In the genomic region with DNA sequence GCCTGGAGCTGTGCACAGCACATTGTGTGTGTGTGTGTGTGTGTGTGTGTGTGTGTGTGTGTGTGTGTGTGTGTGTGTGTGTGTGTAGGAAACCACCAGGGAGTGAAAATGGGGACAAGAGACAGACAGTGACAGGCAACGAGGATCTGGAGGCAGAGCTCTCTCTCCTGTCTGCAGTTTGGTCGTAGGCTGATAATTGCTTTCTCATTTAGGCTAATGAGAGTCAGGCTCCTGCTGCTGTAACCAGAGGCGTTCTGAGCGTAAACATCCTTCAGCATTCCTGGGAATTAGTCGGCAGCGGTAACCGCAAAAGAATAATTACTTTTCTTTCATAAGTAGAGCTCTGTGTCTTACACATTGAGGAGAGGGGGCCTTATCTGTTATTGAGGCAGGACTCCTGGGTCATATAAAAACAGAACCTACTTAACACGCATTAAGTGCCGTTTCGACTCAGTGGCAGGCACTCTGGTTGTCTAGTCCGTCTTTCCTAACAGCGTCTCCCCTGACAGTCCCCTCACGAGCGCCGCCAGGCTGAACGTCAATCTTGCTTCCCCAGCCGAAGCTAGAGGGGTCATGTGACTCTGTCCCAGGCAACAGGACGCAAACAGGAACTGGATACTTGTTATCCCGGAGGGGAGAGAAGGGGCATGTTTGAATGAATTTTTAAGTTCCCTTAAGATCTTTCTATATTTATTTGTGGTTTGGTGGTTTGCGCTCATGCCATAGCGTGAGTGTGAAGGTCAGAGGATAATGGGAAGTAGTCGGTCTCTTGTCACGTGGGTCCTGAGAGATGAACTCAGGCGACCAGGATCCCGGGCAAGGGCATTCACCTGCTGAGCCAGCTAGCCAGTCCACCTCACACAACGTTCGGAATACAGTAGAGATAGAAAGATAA, we compare ENCODE assay signal across 9 mouse cellular contexts. TPM values are rescaled to one million over a fixed set of nuclear protein-coding genes. Genes with fewer than 3 reads are reported as not detected.
A peak's percentile ranks its signal among the peaks of the same experiment; 100 is the strongest.
DNase-seq lines count a peak whose midpoint lies in the region; ATAC-seq and TF ChIP-seq lines count a peak whose summit lies in the region.
"Had no signal": no experiment of that assay in that cellular context is flagged by ENCODE, and none has a peak within 500 bp of the region (broad histone marks: within the 10 kb centered on the region; RNA-seq: fewer than 3 reads in every experiment).

No protein-coding gene starts in this region.

- no peaks in the 10 kb centered on the region for H3K9me3 ChIP-seq in MEL (replicated peaks; ENCODE audit: insufficient read depth, low read length)
- no peaks in the 10 kb centered on the region for H3K9me3 ChIP-seq in neural tube, embryonic 13.5 days

- peaks cover 0 to 16% of the 10 kb centered on the region in 2 experiments; a peak in 2 of 4 replicates for H3K36me3 ChIP-seq in MEL (ENCODE audit: control insufficient read depth in 1 of 2, insufficient read depth in 2 of 2, low read length in 2 of 2)
- no peaks in the 10 kb centered on the region for H3K36me3 ChIP-seq in heart, adult 2 months (ENCODE audit: control insufficient read depth, insufficient read depth, low read length)
- no peaks in the 10 kb centered on the region for H3K36me3 ChIP-seq in neural tube, embryonic 13.5 days

- TF ChIP-seq EP300 in MEL (IDR thresholded peaks at IDR 0.05; ENCODE audit: low read depth in 1 of 2, low read length in 2 of 2): peak in 1 of 2 experiments; percentile 32; a peak in 1 of 4 replicates
- no peak for TF ChIP-seq EP300 in heart, adult 2 months (IDR thresholded peaks at IDR 0.05; ENCODE audit: insufficient read depth, low read depth, low read length)

- H3K27me3 ChIP-seq in MEL (ENCODE audit: control insufficient read depth in 1 of 2, insufficient read depth in 2 of 2, low read length in 2 of 2): no peaks in the 10 kb centered on the region
- no peaks in the 10 kb centered on the region for H3K27me3 ChIP-seq in heart, adult 2 months (ENCODE audit: control insufficient read depth, insufficient read depth, low read length)
- no peaks in the 10 kb centered on the region for H3K27me3 ChIP-seq in neural tube, embryonic 13.5 days

- H3K27ac ChIP-seq in MEL (ENCODE audit: control insufficient read depth, low read depth, low read length): peak overlapping the region; percentile 73
- peak overlapping the region; percentile 53 for H3K27ac ChIP-seq in heart, adult 2 months
- H3K27ac ChIP-seq in neural tube, embryonic 13.5 days (replicated peaks): peak overlapping the region; percentile 72

- peak; percentile 60 for DNase-seq in 3134 (ENCODE audit: extremely low read depth, insufficient read length, low spot score)
- peak; percentile 92 for DNase-seq in MEL (ENCODE audit: low read depth, low spot score)
- peak; percentile 80 for DNase-seq in embryo, embryonic 11 days
- peak; percentile 73 to 80 for DNase-seq in heart, adult 2 months
- peak; percentile 50 for DNase-seq in kidney, adult 11 months
- peak; percentile 66 for DNase-seq in lung, adult 2 months
- peak; percentile 82 for DNase-seq in yolk sac, embryonic 10.5 days (ENCODE audit: low spot score)

- intact Hi-C loops in heart, adult 2 months (cut with DNase I): loop anchor here (2.0 kb wide), 1 partner anchor 134 kb away; a partner anchor contains a TSS

- H3K4me1 ChIP-seq in MEL (ENCODE audit: control insufficient read depth in 1 of 2, insufficient read depth in 2 of 2, low read length in 2 of 2): peaks cover 14 to 20% of the 10 kb centered on the region in 2 experiments
- peaks cover 3% of the 10 kb centered on the region for H3K4me1 ChIP-seq in heart, adult 2 months (ENCODE audit: control insufficient read depth, insufficient read depth, low read length)
- peaks cover 6% of the 10 kb centered on the region; the same call in 1 of the 2 replicates for H3K4me1 ChIP-seq in lung, adult 2 months (ENCODE audit: control insufficient read depth, insufficient read depth, low read length)
- H3K4me1 ChIP-seq in neural tube, embryonic 13.5 days (replicated peaks): peaks cover 21% of the 10 kb centered on the region

- peak in 1 of 2 experiments; percentile 55; a peak in 2 of 4 replicates for TF ChIP-seq POLR2A in MEL (IDR thresholded peaks at IDR 0.05; ENCODE audit: control insufficient read depth in 1 of 2, insufficient read depth in 1 of 2, low read depth in 1 of 2, low read length in 2 of 2, poor library complexity in 1 of 2)
- peak; percentile 55 for TF ChIP-seq POLR2A in heart, adult 2 months (IDR thresholded peaks at IDR 0.05; ENCODE audit: insufficient read depth, low read depth, low read length)
- no peak for TF ChIP-seq POLR2A in lung, adult 2 months (IDR thresholded peaks at IDR 0.05; ENCODE audit: borderline replicate concordance, extremely low read depth, low read depth, low read length)

- H3K79me2 ChIP-seq in MEL (ENCODE audit: control insufficient read depth, insufficient read depth, low read length, poor library complexity): no peaks in the 10 kb centered on the region; the same call in 1 of the 2 replicates
- no peaks in the 10 kb centered on the region for H3K79me2 ChIP-seq in heart, adult 2 months (replicated peaks; ENCODE audit: control insufficient read depth, insufficient read depth, low read length)

- TF ChIP-seq RAD21 in MEL (IDR thresholded peaks at IDR 0.05; ENCODE audit: low read depth, low read length): no peak

- peak overlapping the region; percentile 70 for H3K9ac ChIP-seq in MEL (ENCODE audit: control insufficient read depth, low read depth, low read length, poor library complexity, severe bottlenecking)
- peak overlapping the region; percentile 68 for H3K9ac ChIP-seq in heart, adult 2 months (ENCODE audit: low read depth, low read length)
- peak overlapping the region; percentile 51 for H3K9ac ChIP-seq in neural tube, embryonic 13.5 days

- H3K4me2 ChIP-seq in neural tube, embryonic 13.5 days: peak overlapping the region; percentile 56

- H3K4me3 ChIP-seq in MEL (ENCODE audit: control insufficient read depth in 1 of 2, insufficient read depth in 1 of 2, low read depth in 2 of 2, low read length in 2 of 2): peak overlapping the region; percentile 61 to 62
- H3K4me3 ChIP-seq in heart, adult 2 months: peak overlapping the region; percentile 58
- peak overlapping the region; percentile 56 for H3K4me3 ChIP-seq in lung, adult 2 months (replicated peaks; ENCODE audit: extremely low read depth, low read depth, low read length)
- peak overlapping the region; percentile 35 for H3K4me3 ChIP-seq in neural tube, embryonic 13.5 days

- WGBS in heart, adult 2 months: under 1% methylated on average over 27 of the region's 27 CpGs
- WGBS in lung, adult 2 months: 1% methylated on average over 27 of the region's 27 CpGs
- WGBS in neural tube, embryonic 13.5 days: 2% methylated on average over 27 of the region's 27 CpGs

- peak in 2 of 3 experiments; percentile 23 to 34; a peak in 4 of 6 replicates for TF ChIP-seq CTCF in MEL (IDR thresholded peaks at IDR 0.05 in 2 of 3, conservative IDR thresholded peaks at IDR 0.05 in 1 of 3; ENCODE audit: control insufficient read depth in 1 of 3, insufficient read depth in 1 of 3, low read depth in 2 of 3, low read length in 3 of 3, poor library complexity in 1 of 3, severe bottlenecking in 1 of 3)
- TF ChIP-seq CTCF in heart, adult 2 months (IDR thresholded peaks at IDR 0.05): peak; percentile 45
- no peak for TF ChIP-seq CTCF in lung, adult 2 months (IDR thresholded peaks at IDR 0.05; ENCODE audit: insufficient read depth, low read length)

- peak; percentile 86 for ATAC-seq in neural tube, embryonic 13.5 days (ENCODE audit: low read depth)

TF ChIP-seq in MEL, 35 proteins besides CTCF, POLR2A, EP300 and RAD21 (continues in another document):
- TF ChIP-seq UBTF (IDR thresholded peaks at IDR 0.05; ENCODE audit: borderline replicate concordance, insufficient read depth, low read depth, low read length) (no peak), MYB (IDR thresholded peaks at IDR 0.05; ENCODE audit: low read depth, low read length) (no peak), GABPA (IDR thresholded peaks at IDR 0.05; ENCODE audit: low read depth, low read length) (no peak), POLR2AphosphoS5 (IDR thresholded peaks at IDR 0.05; ENCODE audit: borderline replicate concordance, low read depth, low read length) (no peak), MXI1 (IDR thresholded peaks at IDR 0.05; ENCODE audit: low read depth, low read length) (peak; percentile 92), MYC (IDR thresholded peaks at IDR 0.05; ENCODE audit: low read depth, low read length) (peak; percentile 76), E2F4 (IDR thresholded peaks at IDR 0.05; ENCODE audit: borderline replicate concordance, low read depth, low read length) (no peak), SMC3 (IDR thresholded peaks at IDR 0.05; ENCODE audit: low read depth, low read length) (no peak), NRF1 (IDR thresholded peaks at IDR 0.05; ENCODE audit: insufficient read depth, low read depth, low read length, poor library complexity, severe bottlenecking) (no peak), MAFK (IDR thresholded peaks at IDR 0.05; ENCODE audit: borderline replicate concordance, low read depth, low read length) (no peak), ETS1 (IDR thresholded peaks at IDR 0.05; ENCODE audit: low read depth, low read length) (peak; percentile 56), RCOR1 (IDR thresholded peaks at IDR 0.05; ENCODE audit: low read depth, low read length) (no peak), ZC3H11A (IDR thresholded peaks at IDR 0.05; ENCODE audit: low read depth, low read length) (no peak)

RNA-seq across cellular contexts. Expression of a gene that starts 4.1 kb away (rescaled TPM):
- 1,509 and 1,517 TPM in 2 replicates for total RNA-seq in MEL (2012; rRNA removed)
- 1,000 to 10,000 TPM in 1 of 2 experiments, 100 to 1,000 TPM in 1; 913 to 1,471 TPM for polyA plus RNA-seq in MEL (2012; ENCODE audit: insufficient read depth in 1 of 2, insufficient read length in 2 of 2, low read depth in 1 of 2, low replicate concordance in 2 of 2, missing spikeins in 1 of 2)
- 100 to 1,000 TPM; 186 to 228 TPM for total RNA-seq in heart, adult 2 months (2021)
- 47.5 and 99.5 TPM in 2 replicates for polyA plus RNA-seq in heart, adult 2 months (2012; rRNA removed)
- 65.6 and 105 TPM in 2 replicates for polyA plus RNA-seq in lung, adult 2 months (2012; rRNA removed)
- 1,439 and 1,490 TPM in 2 replicates for polyA plus RNA-seq in neural tube, embryonic 13.5 days (2015; fragmentation: Nextera tagmentation; extraction: Ambion mirVana)

RNA-seq across cellular contexts. Expression of a gene that starts 24.2 kb away (rescaled TPM):
- not detected in 2 replicates for total RNA-seq in MEL (2012; rRNA removed)
- polyA plus RNA-seq in MEL (2012; ENCODE audit: insufficient read depth in 1 of 2, insufficient read length in 2 of 2, low read depth in 1 of 2, low replicate concordance in 2 of 2, missing spikeins in 1 of 2): under 1 TPM in 1 of 2 experiments, not detected in 1; 0.29 TPM
- not detected for total RNA-seq in heart, adult 2 months (2021)
- polyA plus RNA-seq in heart, adult 2 months (2012; rRNA removed): 0.12 TPM in 1 of 2 replicates, not detected in the other
- not detected in 2 replicates for polyA plus RNA-seq in lung, adult 2 months (2012; rRNA removed)
- polyA plus RNA-seq in neural tube, embryonic 13.5 days (2015; fragmentation: Nextera tagmentation; extraction: Ambion mirVana): 0.28 TPM in 1 of 2 replicates, not detected in the other
- total RNA-seq: gastrocnemius, postnatal 4 days had no signal

RNA-seq across cellular contexts. Expression of a gene that starts 31.2 kb away (rescaled TPM):
- total RNA-seq in MEL (2012; rRNA removed): 21.9 and 25.8 TPM in 2 replicates
- 10 to 100 TPM in 1 of 2 experiments, not detected in 1; 18.8 TPM for polyA plus RNA-seq in MEL (2012; ENCODE audit: insufficient read depth in 1 of 2, insufficient read length in 2 of 2, low read depth in 1 of 2, low replicate concordance in 2 of 2, missing spikeins in 1 of 2)
- 10 to 100 TPM; 28.6 to 30.9 TPM for total RNA-seq in heart, adult 2 months (2021)
- 14.5 and 20.1 TPM in 2 replicates for polyA plus RNA-seq in heart, adult 2 months (2012; rRNA removed)
- polyA plus RNA-seq in lung, adult 2 months (2012; rRNA removed): 13.5 and 16.2 TPM in 2 replicates
- 27.1 and 28.0 TPM in 2 replicates for polyA plus RNA-seq in neural tube, embryonic 13.5 days (2015; fragmentation: Nextera tagmentation; extraction: Ambion mirVana)

Comparison
In these comparisons a context has a peak if more than half of its experiments do, and no peak if none do; other contexts are left out.
1. Peak in every context shown above with its lines: DNase-seq, ATAC-seq, H3K4me3 ChIP-seq and H3K27ac ChIP-seq.